ENCODE assay signal across 8 mouse cellular contexts in the genomic region with DNA sequence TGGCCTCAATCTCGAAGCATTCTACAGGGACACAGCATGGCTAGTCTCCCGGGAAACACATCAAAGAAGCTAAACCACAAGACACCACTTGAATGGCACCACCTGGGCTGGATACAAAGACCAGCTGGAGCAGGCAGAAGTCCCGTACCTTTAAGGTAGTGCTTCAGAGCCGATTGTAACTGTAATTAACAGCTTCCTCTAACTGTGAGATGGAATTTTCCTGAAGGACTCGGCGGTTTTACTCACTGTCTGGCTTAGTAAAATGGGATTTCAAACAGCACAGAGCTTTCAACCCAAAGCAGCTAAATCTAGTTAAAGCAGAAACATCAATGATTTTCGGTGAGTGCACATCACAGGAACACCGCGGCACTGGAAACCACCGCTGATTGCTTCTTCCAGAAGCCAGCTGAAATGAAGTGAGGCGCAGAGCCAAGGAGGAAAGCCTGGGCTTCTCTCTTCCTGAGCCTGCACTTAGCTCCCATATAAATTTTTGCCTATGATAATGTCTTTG.
DNase-seq lines count a peak whose midpoint lies in the region; ATAC-seq lines count a peak whose summit lies in the region.

No protein-coding gene starts in this region.

- peak; percentile 90 for ATAC-seq in frontal cortex, adult (ENCODE audit: low TSS enrichment)
- ATAC-seq in embryonic facial prominence, embryonic 14.5 days (ENCODE audit: low read depth): peak; percentile 89

- H3K4me3 ChIP-seq in embryonic facial prominence, embryonic 14.5 days (ENCODE audit: low read depth, low read length): no peak overlapping the region

- H3K36me3 ChIP-seq in embryonic facial prominence, embryonic 14.5 days (ENCODE audit: control insufficient read depth, insufficient read depth, low read length): no peaks in the 10 kb centered on the region

- H3K27ac ChIP-seq in embryonic facial prominence, embryonic 14.5 days (replicated peaks; ENCODE audit: low read depth, low read length): no peak overlapping the region

- peak overlapping the region; percentile 32 for H3K4me2 ChIP-seq in embryonic facial prominence, embryonic 14.5 days (ENCODE audit: low read depth, low read length)

- H3K4me1 ChIP-seq in embryonic facial prominence, embryonic 14.5 days (ENCODE audit: control insufficient read depth, insufficient read depth, low read length): no peaks in the 10 kb centered on the region

- no peak overlapping the region for H3K9ac ChIP-seq in embryonic facial prominence, embryonic 14.5 days (ENCODE audit: low read depth, low read length)

- H3K9me3 ChIP-seq in embryonic facial prominence, embryonic 14.5 days (ENCODE audit: control insufficient read depth, low read length): no peaks in the 10 kb centered on the region

- no peaks in the 10 kb centered on the region for H3K27me3 ChIP-seq in embryonic facial prominence, embryonic 14.5 days (replicated peaks; ENCODE audit: control insufficient read depth, insufficient read depth, low read length)

- 18% methylated on average over 11 of the region's 11 CpGs for WGBS in embryonic facial prominence, embryonic 14.5 days

- DNase-seq in frontal cortex, postnatal 10 days (ENCODE audit: low spot score in 2 of 2): no peak
- DNase-seq in ES-CJ7 (ENCODE audit: low read depth, low spot score): peak; percentile 5
- peak; percentile 60 for DNase-seq in embryonic facial prominence, embryonic 14.5 days (ENCODE audit: low spot score)
- peak; percentile 68 for DNase-seq in left cerebral cortex, postnatal 4 days
- no peak for DNase-seq in thymus, postnatal 4 days
- DNase-seq in adrenal gland, postnatal 4 days (ENCODE audit: low spot score in 2 of 2): no peak
- no peak for DNase-seq in thymus, adult 18-20 months

- intact Hi-C loops in left cerebral cortex, postnatal 4 days (cut with DNase I): no loop called here

Comparison
In these comparisons a context has a peak if more than half of its experiments do, and no peak if none do; other contexts are left out.
1. DNase-seq: peak in ES-CJ7 (single experiment), embryonic facial prominence, embryonic 14.5 days (single experiment) and left cerebral cortex, postnatal 4 days (single experiment); none in frontal cortex, postnatal 10 days (0 of 2), thymus, postnatal 4 days (single experiment), adrenal gland, postnatal 4 days (0 of 2) and thymus, adult 18-20 months (0 of 2).